Mouse (Mus musculus) liver (tissue): ENCODE data around the gene Nrsn2.

Source experiments
- DNase-seq: peaks from one replicate; pipeline ENCODE4 v3.0.0-alpha.2; 2020; ENCODE audit warnings: mixed read lengths

Gene Nrsn2

GRCm38 (mm10) chr2:152339631-152340179 is 36.7 kb downstream of the Nrsn2 start:
- DNase-seq: no peak

DNA sequence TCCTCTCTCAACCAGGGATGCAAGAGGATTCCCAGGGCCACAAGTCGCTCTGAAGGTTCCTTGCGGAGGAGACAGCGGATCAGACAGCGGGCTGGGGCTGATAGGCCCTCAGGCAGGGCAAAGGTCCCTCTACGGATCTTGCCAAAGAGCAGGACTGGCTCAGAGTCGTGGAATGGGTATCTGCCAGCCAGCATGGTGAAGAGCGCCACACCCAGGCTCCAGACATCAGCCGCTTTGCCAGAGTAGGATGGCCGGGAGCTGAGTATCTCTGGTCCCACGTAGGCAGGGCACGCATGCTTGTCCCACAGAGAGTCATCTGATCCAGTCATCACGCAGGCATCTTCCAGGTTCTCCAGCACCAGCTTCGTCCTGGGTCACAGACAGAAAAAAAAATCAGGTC is 38.1 kb downstream of the Nrsn2 start:
- no peak for DNase-seq

GRCm38 (mm10) chr2:152337591-152338212 is 38.7 kb downstream of the Nrsn2 start:
- DNase-seq: no peak

GRCm38 (mm10) chr2:152336856-152337255 is 39.6 kb downstream of the Nrsn2 start:
- no peak for DNase-seq

- DNase-seq: no peak
These were observed 41.1 kb downstream of the Nrsn2 start for GRCm38 (mm10) chr2:152335289-152335820.

DNA sequence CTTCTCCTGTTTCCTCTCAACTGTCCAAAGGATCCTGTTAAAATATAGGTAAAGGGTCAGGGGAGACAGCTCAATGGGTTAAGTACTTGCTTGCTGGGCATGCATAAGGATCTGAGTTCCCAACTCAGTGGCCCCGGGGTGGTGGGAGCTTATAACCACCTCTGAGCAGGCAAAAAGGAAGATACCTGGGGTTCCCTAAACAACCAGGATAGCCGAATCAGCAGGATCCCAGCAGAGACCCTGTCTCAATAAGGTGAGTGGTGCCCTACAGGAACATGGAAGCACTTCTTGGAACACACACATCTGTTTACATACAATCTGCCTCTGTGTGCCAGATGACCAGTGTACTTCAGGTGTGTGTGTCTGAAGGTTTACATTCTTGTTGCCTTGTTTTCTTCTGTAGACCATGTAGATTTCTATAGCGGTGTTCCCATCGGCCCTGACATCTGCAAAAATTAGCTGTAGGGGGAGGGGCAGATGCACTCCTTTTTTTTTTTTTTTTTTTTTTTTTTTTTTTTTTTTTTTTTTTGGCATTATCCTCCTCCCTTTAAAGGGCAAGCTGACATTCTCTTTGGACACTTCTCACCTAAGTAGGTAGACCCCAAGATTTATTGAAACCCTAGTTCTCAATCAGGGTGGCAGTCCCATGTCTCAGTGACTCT is 43.0 kb downstream of the Nrsn2 start:
- DNase-seq: no peak

- peak; percentile 97 for DNase-seq
These were observed 44.2 kb downstream of the Nrsn2 start, which contains the start of gene Rbck1 for GRCm38 (mm10) chr2:152332101-152332825. Rbck1 (minus strand) TSS chr2:152332653.

DNA sequence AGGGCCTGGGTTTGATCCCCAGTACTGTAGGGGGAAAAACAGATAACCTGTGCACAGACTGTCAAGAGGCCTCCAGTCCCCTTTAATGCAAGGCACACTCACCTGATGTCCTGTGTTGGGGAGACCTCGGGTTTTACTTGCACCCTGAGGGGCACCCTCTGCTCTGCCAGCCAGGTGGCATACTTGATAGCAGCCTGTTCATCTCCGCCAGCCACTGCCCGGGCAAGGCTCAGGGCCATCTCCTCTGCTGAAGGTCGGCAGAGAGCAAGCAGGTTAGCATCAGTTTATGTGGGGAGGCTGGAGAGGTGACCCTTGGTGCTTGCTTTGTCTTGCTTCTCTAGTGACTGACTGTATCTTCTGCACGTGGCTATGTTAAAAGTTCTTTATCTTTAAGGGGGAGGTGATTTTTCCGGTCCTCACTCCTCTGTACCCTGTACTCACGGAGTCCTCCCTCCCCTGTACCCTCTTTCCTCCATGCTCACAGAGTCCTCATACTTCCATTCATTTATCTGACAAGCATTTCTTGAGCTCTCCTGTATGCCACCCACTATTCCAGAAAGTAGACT is 45.5 kb downstream of the Nrsn2 start:
- DNase-seq: peak; percentile 44

DNA sequence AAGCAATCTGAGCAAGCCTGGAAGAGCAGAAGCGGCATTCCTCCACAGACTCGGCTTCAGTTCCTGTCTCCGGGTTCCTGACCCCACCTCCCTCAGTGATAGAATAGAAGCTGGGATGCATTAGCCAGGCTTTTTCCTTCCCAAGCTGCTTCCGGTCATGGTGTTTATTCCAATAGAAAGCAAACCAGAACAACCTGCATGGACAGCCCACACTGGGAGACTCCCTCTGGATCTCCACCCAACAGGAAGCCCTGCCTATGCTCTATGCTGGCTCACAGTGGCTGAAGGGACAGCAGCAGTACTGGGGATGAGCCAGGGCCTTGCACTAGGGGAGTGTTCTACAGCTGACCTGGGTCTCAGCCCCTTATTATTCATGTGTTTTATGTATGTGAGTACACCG is 48.5 kb downstream of the Nrsn2 start:
- no peak for DNase-seq

GRCm38 (mm10) chr2:152326654-152327053 is 49.8 kb downstream of the Nrsn2 start:
- DNase-seq: no peak

- no peak for DNase-seq
These were observed 50.3 kb downstream of the Nrsn2 start for GRCm38 (mm10) chr2:152326157-152326556.

DNA sequence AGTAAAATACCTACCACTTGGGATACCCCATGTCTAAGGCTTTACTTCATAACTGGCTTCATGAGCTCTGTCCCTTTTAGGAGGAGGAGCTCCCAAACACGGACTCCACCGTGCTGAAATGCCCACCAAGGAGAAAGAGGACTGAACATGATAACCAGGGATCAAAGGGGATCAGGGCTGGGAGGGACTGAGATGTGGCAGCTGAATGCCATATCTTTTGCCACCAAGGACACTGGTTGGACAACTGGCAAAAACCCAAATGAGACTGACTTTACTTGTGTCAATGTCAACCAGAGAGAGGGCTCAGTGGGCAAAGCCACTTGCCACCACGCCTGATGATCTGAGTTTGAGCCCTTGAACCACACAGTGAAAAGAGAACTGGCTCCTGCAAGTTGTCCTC is 51.6 kb downstream of the Nrsn2 start:
- DNase-seq: no peak

DNA sequence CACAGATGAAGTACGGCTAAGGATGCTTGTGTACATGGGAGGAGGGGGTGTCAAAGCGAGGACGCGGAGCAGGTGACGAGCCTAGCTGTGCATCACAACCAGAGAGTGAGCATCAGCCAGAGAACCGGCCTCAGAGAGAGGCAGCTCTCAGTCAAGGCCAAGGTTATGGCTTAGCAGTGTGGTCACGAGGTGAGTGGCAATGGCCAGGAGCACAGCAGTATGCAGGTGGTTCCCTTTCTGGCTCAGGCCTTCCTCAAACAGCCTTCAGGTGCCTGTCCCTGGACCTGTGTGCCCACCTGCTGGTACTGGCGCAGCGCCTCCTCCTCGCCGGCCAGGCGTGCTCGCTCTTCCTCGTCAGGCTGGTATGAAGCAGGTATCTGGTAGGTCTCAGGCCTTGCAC is 52.5 kb downstream of the Nrsn2 start:
- no peak for DNase-seq

DNA sequence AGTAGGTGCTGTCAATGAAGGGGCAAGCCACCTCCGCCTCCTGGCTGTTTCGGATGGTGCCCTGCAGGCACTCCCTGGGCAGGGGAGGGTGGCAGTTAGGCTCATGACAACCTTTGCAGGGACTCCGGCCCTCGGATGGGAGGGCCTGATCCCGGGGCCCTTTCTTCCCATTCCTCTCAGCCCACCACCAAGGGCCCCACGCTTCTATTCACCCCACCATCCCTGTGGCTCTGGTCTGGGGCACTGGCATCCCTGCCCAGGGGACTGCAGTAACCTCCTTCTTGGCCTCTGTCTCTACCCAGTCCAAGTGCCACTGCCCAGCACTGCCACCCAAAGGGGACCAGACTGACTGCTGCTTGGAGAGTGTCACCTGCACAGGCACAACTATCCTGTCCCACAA is 54.2 kb downstream of the Nrsn2 start:
- no peak for DNase-seq

DNA sequence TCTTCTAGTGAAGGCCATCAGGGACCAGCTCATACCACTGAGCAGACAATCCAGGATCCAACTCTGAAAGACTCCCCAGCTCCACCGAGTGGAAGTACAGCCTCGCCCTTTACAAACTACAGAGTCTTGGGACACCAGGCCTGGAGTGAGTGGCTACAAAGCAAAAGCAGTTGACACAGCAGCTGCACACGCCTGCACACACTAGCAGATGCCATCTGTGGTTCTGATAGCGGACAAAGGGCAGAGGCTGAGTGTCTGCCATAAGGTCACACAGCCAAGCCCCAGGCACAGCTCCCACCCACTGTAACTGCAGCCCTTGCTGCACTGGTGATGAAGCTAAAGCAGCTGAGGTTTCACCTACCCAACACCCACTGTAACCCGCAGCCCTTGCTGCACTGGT is 54.9 kb downstream of the Nrsn2 start:
- no peak for DNase-seq
